Mouse (Mus musculus): ENCODE results near the gene Acaca. TPM values are rescaled to one million over a fixed set of nuclear protein-coding genes. Genes with fewer than 3 reads are reported as not detected.

Acaca gene
- polyA plus RNA-seq (2017; shearing (Covaris generic)): 8.7 TPM

GRCm38 (mm10) chr11:84128943-84129798, at the start of gene Acaca, which contains the start of gene Tada2a:
Gene Acaca (plus strand): TSS chr11:84129672.
Gene Tada2a (minus strand): TSS chr11:84129600.

GRCm38 (mm10) chr11:84167046-84167526, 37.6 kb downstream of the Acaca start, which contains the start of gene Gm11437:
Gene Gm11437 (minus strand): TSS chr11:84167476.

Other genes with a start within 250 kb of the Acaca start
- 64.9 TPM for gene Ddx52, start 187.6 kb upstream of the Acaca start, polyA plus RNA-seq (2017; shearing (Covaris generic))
- gene Synrg, start 165.2 kb upstream of the Acaca start, polyA plus RNA-seq (2017; shearing (Covaris generic)): 8.3 TPM
- 8.3 TPM for gene Dusp14, start 60.4 kb upstream of the Acaca start, polyA plus RNA-seq (2017; shearing (Covaris generic))
- gene Tada2a, start 72 bp upstream of the Acaca start, polyA plus RNA-seq (2017; shearing (Covaris generic)): 10.9 TPM
- not detected for gene Gm11437, start 37.8 kb downstream of the Acaca start, polyA plus RNA-seq (2017; shearing (Covaris generic))

Measured in activated CD4-positive, CD25-positive, alpha-beta regulatory T cell, adult 9 weeks (primary cell).